Mouse (Mus musculus): ENCODE data around the gene Snrpa1.
"Not testable (repeated sequence)": the region's sequence is repeated elsewhere in the genome, so short reads cannot be mapped to it uniquely, and the experiment has no call there.

The Snrpa1 gene

GRCm38 (mm10) chr7:66058703-66059102 is at the start of gene Snrpa1:
Gene Snrpa1 (plus strand): TSS chr7:66059003.
- no peak for DNase-seq (ENCODE audit: low spot score)

- no peak for DNase-seq (ENCODE audit: low spot score)
Observed at GRCm38 (mm10) chr7:66010518-66010917, 48.3 kb upstream of the Snrpa1 start.

GRCm38 (mm10) chr7:66027747-66028146 is 31.1 kb upstream of the Snrpa1 start:
- no peak for DNase-seq (ENCODE audit: low spot score)

GRCm38 (mm10) chr7:66028766-66029512 is 29.9 kb upstream of the Snrpa1 start:
- DNase-seq (ENCODE audit: low spot score) = no peak

- no peak for DNase-seq (ENCODE audit: low spot score)
Observed at GRCm38 (mm10) chr7:66036809-66037208, 22.0 kb upstream of the Snrpa1 start.

GRCm38 (mm10) chr7:66038261-66038660 is 20.5 kb upstream of the Snrpa1 start:
- no peak for DNase-seq (ENCODE audit: low spot score)

GRCm38 (mm10) chr7:66038730-66039129 is 20.1 kb upstream of the Snrpa1 start:
- no peak for DNase-seq (ENCODE audit: low spot score)

GRCm38 (mm10) chr7:66040026-66040814 is 18.6 kb upstream of the Snrpa1 start:
- DNase-seq (ENCODE audit: low spot score) = no peak

- no peak for DNase-seq (ENCODE audit: low spot score)
Observed at GRCm38 (mm10) chr7:66043552-66044459, 15.0 kb upstream of the Snrpa1 start, which contains the start of gene Gm45213. Gene Gm45213 (plus strand): TSS chr7:66043602.

GRCm38 (mm10) chr7:66044617-66045016 is 14.2 kb upstream of the Snrpa1 start:
- DNase-seq (ENCODE audit: low spot score) = no peak

GRCm38 (mm10) chr7:66046921-66047918 is 11.6 kb upstream of the Snrpa1 start:
- DNase-seq (ENCODE audit: low spot score) = no peak

- DNase-seq (ENCODE audit: low spot score) = no peak
Observed at GRCm38 (mm10) chr7:66047975-66048374, 10.8 kb upstream of the Snrpa1 start.

- DNase-seq (ENCODE audit: low spot score) = no peak
Observed at GRCm38 (mm10) chr7:66048446-66049230, 10.2 kb upstream of the Snrpa1 start.

GRCm38 (mm10) chr7:66053946-66054483 is 4.8 kb upstream of the Snrpa1 start:
- no peak for DNase-seq (ENCODE audit: low spot score)

GRCm38 (mm10) chr7:66055356-66055755 is 3.4 kb upstream of the Snrpa1 start:
- DNase-seq (ENCODE audit: low spot score) = not testable (repeated sequence)

- peak; percentile 74 for DNase-seq (ENCODE audit: low spot score)
Observed at GRCm38 (mm10) chr7:66060066-66060956, 1.5 kb downstream of the Snrpa1 start.

GRCm38 (mm10) chr7:66061057-66061456 is 2.3 kb downstream of the Snrpa1 start:
- DNase-seq (ENCODE audit: low spot score) = no peak

- no peak for DNase-seq (ENCODE audit: low spot score)
Observed at GRCm38 (mm10) chr7:66076411-66076810, 17.6 kb downstream of the Snrpa1 start.
